7 mouse cellular contexts compared by ENCODE assay signal in the genomic region with DNA sequence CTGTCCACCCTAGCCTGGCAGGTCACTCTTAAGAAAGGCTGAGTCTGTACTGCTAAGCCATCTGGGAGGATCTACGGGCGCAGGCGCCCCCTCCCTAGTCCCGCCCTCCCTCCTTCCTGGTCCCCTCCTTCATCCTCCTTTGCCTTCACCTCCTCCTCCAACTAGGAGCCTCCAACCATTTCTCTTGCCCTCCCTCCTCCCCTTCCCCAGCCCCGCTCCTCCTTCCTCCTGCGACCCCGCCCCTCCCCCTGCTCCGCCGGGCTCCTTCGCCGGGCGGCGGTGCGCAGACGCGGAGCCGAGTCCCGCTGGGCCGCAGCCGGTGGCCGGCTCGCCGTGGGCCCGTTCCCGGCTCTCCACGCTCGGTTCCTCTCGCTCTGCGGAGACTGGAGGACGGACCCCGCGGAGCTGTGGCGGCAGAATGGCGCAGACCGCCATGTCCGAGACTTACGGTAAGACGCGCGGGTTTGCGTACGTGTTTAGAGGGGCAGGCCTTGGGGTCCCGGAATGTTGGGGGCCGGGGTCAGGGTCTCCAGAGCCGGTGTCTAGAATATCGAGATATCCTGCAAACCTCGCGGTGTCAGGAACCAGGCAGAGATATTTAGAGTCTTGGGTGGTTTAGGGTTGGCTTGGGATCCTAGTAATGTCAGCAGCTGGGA. TPM values are rescaled to one million over a fixed set of nuclear protein-coding genes. Genes with fewer than 3 reads are reported as not detected.
DNase-seq lines count a peak whose midpoint lies in the region; ATAC-seq lines count a peak whose summit lies in the region.

Gene Rab4a, plus strand, starts transcription at position 268 of the 656 bp plus-strand sequence.

- no peaks in the 10 kb centered on the region for H3K27me3 ChIP-seq in embryonic facial prominence, embryonic 13.5 days
- no peaks in the 10 kb centered on the region for H3K27me3 ChIP-seq in limb, embryonic 12.5 days
- no peaks in the 10 kb centered on the region for H3K27me3 ChIP-seq in midbrain, embryonic 14.5 days (ENCODE audit: control insufficient read depth, insufficient read depth, low read length)

- DNase-seq in adrenal gland, postnatal 14 days: peak; percentile 93
- DNase-seq in heart, adult 18-20 months: peak; percentile 85 to 88
- DNase-seq in kidney, adult 18-20 months: peak; percentile 89
- peak; percentile 95 for DNase-seq in midbrain, embryonic 14.5 days
- DNase-seq in spleen, postnatal 14 days (ENCODE audit: low spot score in 2 of 2): peak; percentile 19 to 35

- H3K4me3 ChIP-seq in embryonic facial prominence, embryonic 13.5 days: peak within 1 kb of the TSS; percentile 89
- H3K4me3 ChIP-seq in limb, embryonic 12.5 days (replicated peaks): peak within 1 kb of the TSS; percentile 73
- H3K4me3 ChIP-seq in midbrain, embryonic 14.5 days (replicated peaks; ENCODE audit: low read depth, low read length): peak within 1 kb of the TSS; percentile 84

- no peaks in the 10 kb centered on the region for H3K9me3 ChIP-seq in embryonic facial prominence, embryonic 13.5 days
- peaks cover 3% of the 10 kb centered on the region; the same call in 1 of the 2 replicates for H3K9me3 ChIP-seq in limb, embryonic 12.5 days
- no peaks in the 10 kb centered on the region for H3K9me3 ChIP-seq in midbrain, embryonic 14.5 days (ENCODE audit: control insufficient read depth, low read length)

- H3K9ac ChIP-seq in embryonic facial prominence, embryonic 13.5 days: peak within 1 kb of the TSS; percentile 92
- H3K9ac ChIP-seq in limb, embryonic 12.5 days (replicated peaks): peak within 1 kb of the TSS; percentile 76
- peak within 1 kb of the TSS; percentile 93 for H3K9ac ChIP-seq in midbrain, embryonic 14.5 days (replicated peaks; ENCODE audit: low read length)

- whole genome bisulfite sequencing in embryonic facial prominence, embryonic 13.5 days: 0% methylated on average over 48 of the region's 48 CpGs
- under 1% methylated on average over 48 of the region's 48 CpGs for WGBS in limb, embryonic 12.5 days
- 0% methylated on average over 48 of the region's 48 CpGs for WGBS in midbrain, embryonic 14.5 days

- peak; percentile 92 for ATAC-seq in embryonic facial prominence, embryonic 13.5 days (ENCODE audit: insufficient number of reproducible peaks, insufficient read depth, low FRiP score, low TSS enrichment, low read depth)
- ATAC-seq in limb, embryonic 12.5 days (ENCODE audit: insufficient number of reproducible peaks, insufficient read depth, low FRiP score, low TSS enrichment, low read depth): peak; percentile 94
- peak; percentile 92 for ATAC-seq in midbrain, embryonic 14.5 days (ENCODE audit: low FRiP score, low TSS enrichment)

- H3K27ac ChIP-seq in embryonic facial prominence, embryonic 13.5 days: peak within 1 kb of the TSS; percentile 84
- H3K27ac ChIP-seq in limb, embryonic 12.5 days: peak within 1 kb of the TSS; percentile 81
- peak within 1 kb of the TSS; percentile 84 for H3K27ac ChIP-seq in midbrain, embryonic 14.5 days (replicated peaks; ENCODE audit: low read depth, low read length)

- H3K4me2 ChIP-seq in embryonic facial prominence, embryonic 13.5 days: peak within 1 kb of the TSS; percentile 90
- H3K4me2 ChIP-seq in limb, embryonic 12.5 days: peak within 1 kb of the TSS; percentile 82
- peak within 1 kb of the TSS; percentile 87 for H3K4me2 ChIP-seq in midbrain, embryonic 14.5 days (ENCODE audit: low read length)

- 0 out of 2 replicates have a peak, but pooled peaks cover 3% of the 10 kb centered on the region for H3K36me3 ChIP-seq in embryonic facial prominence, embryonic 13.5 days
- peaks cover 12% of the 10 kb centered on the region; the same call in 1 of the 2 replicates for H3K36me3 ChIP-seq in limb, embryonic 12.5 days
- no peaks in the 10 kb centered on the region for H3K36me3 ChIP-seq in midbrain, embryonic 14.5 days (ENCODE audit: control insufficient read depth, insufficient read depth, low read length)

- peaks cover 27% of the 10 kb centered on the region for H3K4me1 ChIP-seq in embryonic facial prominence, embryonic 13.5 days
- peaks cover 23% of the 10 kb centered on the region for H3K4me1 ChIP-seq in limb, embryonic 12.5 days (replicated peaks)
- peaks cover 14% of the 10 kb centered on the region for H3K4me1 ChIP-seq in midbrain, embryonic 14.5 days (ENCODE audit: control insufficient read depth, insufficient read depth, low read length)

RNA-seq across cellular contexts. Expression of gene Rab4a, which starts in this region (rescaled TPM):
- 18.9 and 20.0 TPM in 2 replicates for total RNA-seq in adrenal gland, postnatal 14 days (2021)
- 48.9 and 51.7 TPM in 2 replicates for polyA plus RNA-seq in embryonic facial prominence, embryonic 13.5 days (2015; fragmentation: Nextera tagmentation; extraction: Ambion mirVana)
- 1 to 10 TPM; 8.6 to 8.9 TPM for total RNA-seq in heart, adult 18-20 months (2021)
- 52.4 and 56.3 TPM in 2 replicates for polyA plus RNA-seq in limb, embryonic 12.5 days (2016; fragmentation: Nextera tagmentation; extraction: Ambion mirVana)
- 69.8 and 75.8 TPM in 2 replicates for polyA plus RNA-seq in midbrain, embryonic 14.5 days (2014; fragmentation: Nextera tagmentation; extraction: Ambion mirVana)

Comparison
In these comparisons a context has a peak if more than half of its experiments do, and no peak if none do; other contexts are left out.
1. Peak in every context shown above with its lines: DNase-seq, ATAC-seq, H3K4me3 ChIP-seq and H3K27ac ChIP-seq.
2. DNase-seq: peak in every context shown above with its lines; median percentile 95 in midbrain, embryonic 14.5 days; 93 in adrenal gland, postnatal 14 days; 89 in kidney, adult 18-20 months; 86 in heart, adult 18-20 months; 27 in spleen, postnatal 14 days.